ENCODE assay signal across 26 mouse cellular contexts in genomic region chr3:140821266-140821665, GRCm38 (mm10).
DNase-seq lines count a peak whose midpoint lies in the region; TF ChIP-seq lines count a peak whose summit lies in the region.
"Had no signal": no experiment of that assay in that cellular context is flagged by ENCODE, and none has a peak within 500 bp of the region (broad histone marks: within the 10 kb centered on the region; RNA-seq: fewer than 3 reads in every experiment).

No protein-coding gene starts in this region.

- peaks cover 2 to 5% of the 10 kb centered on the region in 2 experiments; a peak in 2 of 4 replicates for H3K4me1 ChIP-seq in MEL (ENCODE audit: control insufficient read depth in 1 of 2, insufficient read depth in 2 of 2, low read length in 2 of 2)
- H3K4me1 ChIP-seq: embryonic facial prominence, embryonic 10.5 days; embryonic facial prominence, embryonic 13.5 days; forebrain, embryonic 12.5 days; forebrain, embryonic 15.5 days; heart, embryonic 10.5 days; heart, embryonic 13.5 days had no signal

- DNase-seq in 416B (ENCODE audit: low read depth): peak; percentile 15
- DNase-seq in A20 (ENCODE audit: low read depth, low spot score): peak; percentile 73
- peak; percentile 66 for DNase-seq in MEL (ENCODE audit: low read depth, low spot score)
- no peak for DNase-seq in embryo, embryonic 11 days
- no peak for DNase-seq in natural killer cell, adult 2 months (ENCODE audit: low spot score in 2 of 2)
- no peak for DNase-seq in left cerebral cortex, postnatal 36 days (ENCODE audit: low spot score in 2 of 2)
- DNase-seq: adrenal gland, adult 2 months; adrenal gland, postnatal 14 days; B cell, adult 2 months; cerebellum, adult 11 months; cerebellum, adult 2 months; cerebellum, adult 9-11 months; cerebellum, postnatal 25 days; gastrocnemius, postnatal 25 days; heart, adult 2 months; heart, postnatal 14 days; heart, postnatal 4 days had no signal

- no peak overlapping the region for H3K27ac ChIP-seq in MEL (ENCODE audit: control insufficient read depth, low read depth, low read length)
- H3K27ac ChIP-seq: embryonic facial prominence, embryonic 10.5 days; embryonic facial prominence, embryonic 13.5 days; forebrain, embryonic 12.5 days; forebrain, embryonic 15.5 days; heart, adult 2 months; heart, embryonic 10.5 days; heart, embryonic 13.5 days; hindbrain, embryonic 14.5 days; hindbrain, postnatal 0 days had no signal

- intact Hi-C loops in left cerebral cortex, postnatal 36 days (cut with DNase I): no loop called here

- no peaks in the 10 kb centered on the region for H3K27me3 ChIP-seq in MEL (ENCODE audit: control insufficient read depth in 1 of 2, insufficient read depth in 2 of 2, low read length in 2 of 2)
- H3K27me3 ChIP-seq: embryonic facial prominence, embryonic 13.5 days; forebrain, embryonic 12.5 days; forebrain, embryonic 15.5 days; heart, embryonic 13.5 days had no signal

- TF ChIP-seq POLR2A in MEL (IDR thresholded peaks at IDR 0.05; ENCODE audit: control insufficient read depth in 1 of 2, insufficient read depth in 1 of 2, low read depth in 1 of 2, low read length in 2 of 2, poor library complexity in 1 of 2): no peak

- no peak for TF ChIP-seq EP300 in MEL (IDR thresholded peaks at IDR 0.05; ENCODE audit: low read depth in 1 of 2, low read length in 2 of 2)

- no peaks in the 10 kb centered on the region for H3K79me2 ChIP-seq in MEL (ENCODE audit: control insufficient read depth, insufficient read depth, low read length, poor library complexity)

- H3K9me3 ChIP-seq in MEL (replicated peaks; ENCODE audit: insufficient read depth, low read length): no peaks in the 10 kb centered on the region
- H3K9me3 ChIP-seq: embryonic facial prominence, embryonic 10.5 days; embryonic facial prominence, embryonic 13.5 days; forebrain, embryonic 12.5 days; forebrain, embryonic 15.5 days; heart, embryonic 10.5 days; heart, embryonic 13.5 days had no signal

- peaks cover 0 to 6% of the 10 kb centered on the region in 2 experiments; a peak in 2 of 4 replicates for H3K36me3 ChIP-seq in MEL (ENCODE audit: control insufficient read depth in 1 of 2, insufficient read depth in 2 of 2, low read length in 2 of 2)
- H3K36me3 ChIP-seq: embryonic facial prominence, embryonic 10.5 days; embryonic facial prominence, embryonic 13.5 days; forebrain, embryonic 12.5 days; forebrain, embryonic 15.5 days; heart, embryonic 10.5 days; heart, embryonic 13.5 days had no signal

- no peak for TF ChIP-seq CTCF in MEL (IDR thresholded peaks at IDR 0.05 in 2 of 3, conservative IDR thresholded peaks at IDR 0.05 in 1 of 3; ENCODE audit: control insufficient read depth in 1 of 3, insufficient read depth in 1 of 3, low read depth in 2 of 3, low read length in 3 of 3, poor library complexity in 1 of 3, severe bottlenecking in 1 of 3)

- H3K4me3 ChIP-seq in MEL (ENCODE audit: control insufficient read depth in 1 of 2, insufficient read depth in 1 of 2, low read depth in 2 of 2, low read length in 2 of 2): peak overlapping the region in 1 of 2 experiments; percentile 34; a peak in 2 of 4 replicates
- H3K4me3 ChIP-seq: embryonic facial prominence, embryonic 10.5 days; embryonic facial prominence, embryonic 13.5 days; erythroblast, embryonic 14.5 days; forebrain, embryonic 12.5 days; forebrain, embryonic 15.5 days; heart, adult 2 months; heart, embryonic 10.5 days; heart, embryonic 13.5 days had no signal

- TF ChIP-seq RAD21 in MEL (IDR thresholded peaks at IDR 0.05; ENCODE audit: low read depth, low read length): no peak

- peak overlapping the region; percentile 9; the same call in 1 of the 2 replicates for H3K9ac ChIP-seq in MEL (ENCODE audit: control insufficient read depth, low read depth, low read length, poor library complexity, severe bottlenecking)
- H3K9ac ChIP-seq: embryonic facial prominence, embryonic 13.5 days; forebrain, embryonic 12.5 days; forebrain, embryonic 15.5 days; heart, embryonic 13.5 days; hindbrain, embryonic 14.5 days had no signal

TF ChIP-seq in MEL, 35 proteins besides CTCF, POLR2A, EP300 and RAD21:
- TF ChIP-seq MAX (IDR thresholded peaks at IDR 0.05; ENCODE audit: low read length): no peak
- TF ChIP-seq GABPA (IDR thresholded peaks at IDR 0.05; ENCODE audit: low read depth, low read length): no peak
- TF ChIP-seq MYB (IDR thresholded peaks at IDR 0.05; ENCODE audit: low read depth, low read length): no peak
- no peak for TF ChIP-seq TBP (IDR thresholded peaks at IDR 0.05; ENCODE audit: low read depth, low read length)
- no peak for TF ChIP-seq MYC (IDR thresholded peaks at IDR 0.05; ENCODE audit: low read depth, low read length)
- no peak for TF ChIP-seq CHD1 (IDR thresholded peaks at IDR 0.05; ENCODE audit: low read depth, low read length)
- TF ChIP-seq RCOR1 (IDR thresholded peaks at IDR 0.05; ENCODE audit: low read depth, low read length): no peak
- no peak for TF ChIP-seq ZNF384 (IDR thresholded peaks at IDR 0.05; ENCODE audit: low read depth, low read length)
- no peak for TF ChIP-seq HCFC1 (IDR thresholded peaks at IDR 0.05; ENCODE audit: low read depth, low read length)
- no peak for TF ChIP-seq NRF1 (IDR thresholded peaks at IDR 0.05; ENCODE audit: insufficient read depth, low read depth, low read length, poor library complexity, severe bottlenecking)
- no peak for TF ChIP-seq KAT2A (conservative IDR thresholded peaks at IDR 0.05; ENCODE audit: low read depth, low read length)
- TF ChIP-seq BHLHE40 (IDR thresholded peaks at IDR 0.05; ENCODE audit: borderline replicate concordance, low read depth, low read length): no peak
- no peak for TF ChIP-seq TAL1 (IDR thresholded peaks at IDR 0.05; ENCODE audit: low read length)
- TF ChIP-seq ETS1 (IDR thresholded peaks at IDR 0.05; ENCODE audit: low read depth, low read length): no peak

Comparison
In these comparisons a context has a peak if more than half of its experiments do, and no peak if none do; other contexts are left out.
1. DNase-seq: peak in 416B (single experiment), A20 (single experiment) and MEL (single experiment); none in embryo, embryonic 11 days (single experiment), natural killer cell, adult 2 months (0 of 2) and left cerebral cortex, postnatal 36 days (0 of 2).